Mouse (Mus musculus) forebrain, embryonic 14.5 days (tissue): ENCODE data around the gene Traf2. TPM values are rescaled to one million over a fixed set of nuclear protein-coding genes. Genes with fewer than 3 reads are reported as not detected.

Source experiments
- ATAC-seq: fragments of 200-750 bp; cut with Nextera tagmentation; 2 replicates; pipeline ENCODE4 v1.8.0; 2017; ENCODE audit warnings: mild to moderate bottlenecking, moderate library complexity
- DNase-seq: peaks from one replicate; pipeline ENCODE4 v3.0.0-alpha.2; 2015; ENCODE audit warnings: low spot score
- H3K27ac ChIP-seq: fragments of 300-500 bp; sonication (generic); 2 replicates; pipeline ENCODE4 v1.5.1; 2014; ENCODE audit warnings: low read depth, mild to moderate bottlenecking, control low read depth, low read length, moderate library complexity
- H3K27me3 ChIP-seq: fragments of 300-500 bp; sonication (generic); replicated peaks from 2 replicates; pipeline ENCODE4 v1.6.1; 2014; ENCODE audit warnings: low read length, control low read depth, mixed read lengths; ENCODE audit not compliant: control insufficient read depth, insufficient read depth
- H3K36me3 ChIP-seq: fragments of 300-500 bp; sonication (generic); 2 replicates; pipeline ENCODE4 v1.6.1; 2014; ENCODE audit warnings: low read length, control low read depth; ENCODE audit not compliant: control insufficient read depth, insufficient read depth
- H3K4me1 ChIP-seq: fragments of 300-500 bp; sonication (generic); 2 replicates; pipeline ENCODE4 v1.6.1; 2014; ENCODE audit warnings: antibody characterized with exemption, low read length, control low read depth; ENCODE audit not compliant: control insufficient read depth, insufficient read depth
- H3K4me2 ChIP-seq: fragments of 300-500 bp; sonication (generic); 2 replicates; pipeline ENCODE4 v1.6.1; 2014; ENCODE audit warnings: mild to moderate bottlenecking, control low read depth, low read length
- H3K4me3 ChIP-seq: fragments of 300-500 bp; sonication (generic); 2 replicates; pipeline ENCODE4 v1.5.1; 2014; ENCODE audit warnings: low read depth, low read length, control low read depth
- H3K9ac ChIP-seq: fragments of 300-500 bp; sonication (generic); 2 replicates; pipeline ENCODE4 v1.6.1; 2014; ENCODE audit warnings: mild to moderate bottlenecking, low read length, control low read depth, moderate library complexity
- H3K9me3 ChIP-seq: fragments of 300-500 bp; sonication (generic); replicated peaks from 2 replicates; pipeline ENCODE4 v1.6.1; 2016; ENCODE audit warnings: low read length, control low read depth, mixed read lengths; ENCODE audit not compliant: control insufficient read depth
- WGBS: fragments of 180-500 bp; shearing (Covaris S2); extraction: QIAGEN DNeasy Blood & Tissue Kit; methylation state at CpG from one replicate; pipeline ENCODE4 v1.1.7; 2014; 5-methylcytosine and 5-hydroxymethylcytosine counted together
- polyA plus RNA-seq: library from polyadenylated mRNA; unstranded; fragments of >200 nt; fragmentation: Nextera tagmentation; extraction: Ambion mirVana; gene quantifications from 2 replicates; pipeline ENCODE4 v1.2.1, GENCODE M21; 2014

Traf2 gene
- polyA plus RNA-seq, 1 experiment from 2014 or later, result 26.7 TPM

DNA sequence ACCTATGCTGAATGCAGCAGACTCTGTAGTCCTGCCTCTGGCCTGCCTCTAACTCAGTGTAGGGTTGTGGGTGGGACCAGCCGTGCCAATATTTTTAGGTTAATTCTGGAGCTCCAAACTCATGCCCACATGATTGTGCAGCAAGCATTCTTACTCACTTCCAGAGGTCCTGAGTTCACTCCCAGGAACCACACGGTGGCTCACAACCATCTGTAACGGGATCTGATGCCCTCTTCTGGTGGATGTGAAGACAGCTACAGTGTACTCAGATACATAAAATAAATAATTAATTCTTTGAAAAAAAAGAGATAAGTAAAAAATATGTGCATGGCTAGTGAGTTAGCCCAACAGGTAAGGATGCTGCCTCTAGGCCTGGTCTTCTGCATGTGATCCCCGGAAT is 50.3 kb downstream of the Traf2 start:
- H3K4me1 ChIP-seq, result peaks cover 3% of the 10 kb centered on the region
- no peaks in the 10 kb centered on the region for H3K9me3 ChIP-seq
- H3K36me3 ChIP-seq, result no peaks in the 10 kb centered on the region
- WGBS, result 40% methylated on average over 4 of the region's 4 CpGs
- ATAC-seq (no peak), DNase-seq (peak; percentile 57)
- H3K9ac ChIP-seq, result no peak overlapping the region
- H3K27ac ChIP-seq, result no peak overlapping the region
- H3K4me2 ChIP-seq, result no peak overlapping the region
- no peaks in the 10 kb centered on the region for H3K27me3 ChIP-seq
- no peak overlapping the region for H3K4me3 ChIP-seq

DNA sequence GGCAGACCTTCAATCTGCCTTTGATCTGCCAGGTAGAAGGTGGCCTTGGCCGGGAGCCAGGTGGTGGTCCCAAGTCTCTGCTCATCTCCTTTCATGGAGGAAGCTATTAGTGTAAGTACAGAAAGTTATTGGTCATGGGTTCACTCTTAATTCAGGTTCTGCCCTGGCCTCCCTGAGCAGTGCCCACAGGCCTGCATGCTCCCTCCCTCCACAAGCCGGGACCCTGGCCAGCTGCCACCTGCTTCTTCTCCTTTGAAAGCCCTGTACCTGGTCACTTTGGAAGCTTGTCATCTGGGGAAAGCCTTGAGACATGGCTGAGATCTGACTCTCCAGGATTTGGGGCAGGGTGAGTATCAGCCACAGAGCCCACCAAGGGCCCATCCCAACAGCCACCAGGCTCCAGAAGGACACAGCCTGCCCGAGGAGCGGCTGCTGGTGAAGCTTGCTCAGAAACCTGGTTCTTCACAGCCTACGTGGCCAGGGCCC is 53.2 kb downstream of the Traf2 start, which contains the start of gene Lcn12:
Lcn12 (minus strand) TSS at position 436 of the 486 bp plus-strand sequence.
- 84% methylated on average over 5 of the region's 5 CpGs for WGBS
- no peaks in the 10 kb centered on the region for H3K9me3 ChIP-seq
- no peaks in the 10 kb centered on the region for H3K27me3 ChIP-seq
- H3K4me1 ChIP-seq, result no peaks in the 10 kb centered on the region
- DNase-seq (no peak), ATAC-seq (no peak)
- H3K4me2 ChIP-seq, result no peak within 1 kb of the TSS
- H3K27ac ChIP-seq, result no peak within 1 kb of the TSS
- no peak within 1 kb of the TSS for H3K9ac ChIP-seq
- no peaks in the 10 kb centered on the region for H3K36me3 ChIP-seq
- no peak within 1 kb of the TSS for H3K4me3 ChIP-seq

DNA sequence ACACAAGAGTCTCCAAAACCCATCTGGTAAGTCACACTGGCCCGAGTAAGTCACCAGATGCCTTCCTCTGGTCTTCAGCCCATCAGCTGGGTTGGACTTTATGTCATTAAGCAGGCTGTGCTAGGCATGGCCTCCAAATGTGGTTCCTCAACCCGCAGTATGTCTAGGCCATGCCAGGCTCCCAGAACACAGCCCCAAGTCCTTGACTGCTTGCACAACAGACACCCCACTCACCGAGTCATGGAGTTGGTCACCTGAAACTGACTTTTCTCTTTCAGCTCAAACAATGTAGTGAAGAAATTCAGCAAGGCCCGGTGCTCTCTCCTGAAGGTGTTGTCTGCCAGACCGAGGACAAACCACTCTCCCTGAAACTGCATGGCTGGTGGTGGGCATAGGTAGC is 53.8 kb downstream of the Traf2 start:
- ATAC-seq (no peak), DNase-seq (no peak)
- Histone ChIP-seq H3K4me3 (no peak overlapping the region), H3K9me3 (no peaks in the 10 kb centered on the region), H3K27ac (no peak overlapping the region), H3K4me2 (no peak overlapping the region), H3K9ac (no peak overlapping the region), H3K36me3 (no peaks in the 10 kb centered on the region), H3K4me1 (no peaks in the 10 kb centered on the region), H3K27me3 (no peaks in the 10 kb centered on the region)
- WGBS, result 79% methylated on average over 5 of the region's 5 CpGs

DNA sequence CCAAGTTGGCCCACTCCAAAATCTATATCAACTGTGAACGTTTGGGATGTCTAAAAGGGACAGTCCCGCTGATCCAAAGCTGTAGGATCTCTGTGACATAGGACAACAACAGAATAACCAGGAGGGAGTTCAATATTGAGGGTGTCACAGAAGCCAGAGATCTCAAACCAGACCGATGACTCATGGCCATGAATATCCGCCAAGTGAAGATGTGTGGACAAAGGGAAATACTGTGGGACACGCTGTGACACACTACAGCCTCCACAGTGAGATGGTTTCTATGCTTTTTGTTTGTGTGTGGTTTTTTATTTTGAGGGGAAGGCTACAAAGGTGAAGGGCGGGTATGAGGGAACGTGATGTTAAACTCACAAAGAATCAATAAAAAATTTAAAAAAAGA is 58.1 kb downstream of the Traf2 start:
- 83% methylated on average over 7 of the region's 7 CpGs for WGBS
- ATAC-seq, result no peak
- H3K4me3 ChIP-seq, result no peak overlapping the region
- no peaks in the 10 kb centered on the region for H3K27me3 ChIP-seq
- no peaks in the 10 kb centered on the region for H3K4me1 ChIP-seq
- no peak overlapping the region for H3K9ac ChIP-seq
- H3K9me3 ChIP-seq, result no peaks in the 10 kb centered on the region
- no peak overlapping the region for H3K4me2 ChIP-seq
- H3K36me3 ChIP-seq, result no peaks in the 10 kb centered on the region
- H3K27ac ChIP-seq, result no peak overlapping the region
- DNase-seq, result no peak

DNA sequence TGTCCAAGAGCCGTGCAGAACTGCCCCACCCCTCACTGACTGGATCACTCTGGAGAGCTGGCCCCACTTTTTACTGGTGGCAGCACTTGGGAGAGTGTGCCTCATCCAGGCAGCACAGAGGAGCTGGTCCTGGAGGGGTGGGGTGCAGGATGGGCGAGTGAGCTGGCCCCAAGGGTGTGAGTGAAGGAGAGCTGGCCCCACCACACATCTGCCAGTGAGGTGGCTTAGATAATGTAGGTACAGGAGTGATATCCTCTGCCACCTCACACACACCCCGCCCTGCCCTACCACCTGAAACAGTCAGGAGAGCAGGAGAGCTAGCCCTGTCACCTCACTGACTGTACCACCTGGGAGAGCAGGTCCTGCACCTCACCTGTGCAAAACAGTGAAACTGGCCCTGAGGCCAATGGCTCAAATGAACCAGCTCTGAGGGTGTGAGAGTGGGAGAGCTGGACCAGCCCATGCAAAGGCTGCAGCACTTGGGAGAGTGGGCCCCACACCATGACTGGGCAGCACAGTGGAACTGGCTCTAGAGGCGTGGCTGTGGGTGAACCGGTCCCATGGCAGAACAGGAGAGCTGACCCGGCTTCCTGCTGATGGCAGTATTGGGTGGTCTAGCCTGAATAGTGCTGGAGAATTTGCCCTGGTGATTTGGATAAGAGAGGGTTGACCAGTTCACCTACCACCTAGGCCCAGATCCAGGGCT is 58.6 kb downstream of the Traf2 start:
- Histone ChIP-seq H3K9me3 (no peaks in the 10 kb centered on the region), H3K4me1 (no peaks in the 10 kb centered on the region), H3K9ac (no peak overlapping the region), H3K27ac (no peak overlapping the region), H3K4me2 (no peak overlapping the region), H3K4me3 (no peak overlapping the region), H3K36me3 (no peaks in the 10 kb centered on the region), H3K27me3 (no peaks in the 10 kb centered on the region)
- no peak for ATAC-seq
- no peak for DNase-seq
- WGBS, result 77% methylated on average over 6 of the region's 6 CpGs

DNA sequence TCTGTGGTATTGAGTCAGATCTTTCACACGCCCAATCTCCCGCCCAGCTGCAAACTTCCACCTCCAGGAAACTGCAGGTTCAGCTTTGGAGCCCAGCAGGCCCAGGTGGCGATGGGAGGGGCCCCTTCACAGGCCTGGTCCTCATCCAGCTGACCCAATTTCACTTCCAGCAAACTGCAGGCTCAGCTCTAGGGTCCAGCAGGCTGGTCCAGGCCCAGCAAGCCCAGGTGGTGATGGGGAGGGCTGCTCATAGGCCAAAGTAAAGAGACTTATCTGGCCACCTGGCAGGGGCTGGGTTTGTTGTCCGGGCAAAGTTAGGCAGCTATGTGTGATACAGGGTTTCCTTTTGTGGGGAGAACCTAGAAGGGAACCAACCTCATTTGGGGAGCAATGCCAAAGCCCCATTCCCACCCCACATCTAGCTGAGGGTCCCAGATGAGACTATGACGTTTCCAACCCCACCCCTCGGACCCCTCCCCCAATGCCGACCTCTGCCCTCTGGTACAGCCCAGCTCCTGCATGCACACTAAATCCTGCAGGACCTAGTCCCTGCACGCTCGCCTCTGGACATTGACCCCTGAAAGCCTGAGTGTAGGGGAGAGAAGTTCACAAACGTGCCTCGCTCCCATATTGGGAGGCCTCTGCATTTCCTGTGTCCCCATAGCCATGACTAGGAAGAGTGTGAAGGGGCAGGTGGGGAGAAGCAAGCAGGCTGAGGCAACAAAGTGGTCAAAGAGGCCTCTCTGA is 61.7 kb downstream of the Traf2 start:
- 70% methylated on average over 11 of the region's 11 CpGs for WGBS
- ATAC-seq, result no peak
- no peak overlapping the region for H3K4me3 ChIP-seq
- no peaks in the 10 kb centered on the region for H3K27me3 ChIP-seq
- no peak for DNase-seq
- no peak overlapping the region for H3K9ac ChIP-seq
- no peak overlapping the region for H3K27ac ChIP-seq
- no peaks in the 10 kb centered on the region for H3K9me3 ChIP-seq
- H3K4me2 ChIP-seq, result no peak overlapping the region
- H3K36me3 ChIP-seq, result no peaks in the 10 kb centered on the region
- no peaks in the 10 kb centered on the region for H3K4me1 ChIP-seq

DNA sequence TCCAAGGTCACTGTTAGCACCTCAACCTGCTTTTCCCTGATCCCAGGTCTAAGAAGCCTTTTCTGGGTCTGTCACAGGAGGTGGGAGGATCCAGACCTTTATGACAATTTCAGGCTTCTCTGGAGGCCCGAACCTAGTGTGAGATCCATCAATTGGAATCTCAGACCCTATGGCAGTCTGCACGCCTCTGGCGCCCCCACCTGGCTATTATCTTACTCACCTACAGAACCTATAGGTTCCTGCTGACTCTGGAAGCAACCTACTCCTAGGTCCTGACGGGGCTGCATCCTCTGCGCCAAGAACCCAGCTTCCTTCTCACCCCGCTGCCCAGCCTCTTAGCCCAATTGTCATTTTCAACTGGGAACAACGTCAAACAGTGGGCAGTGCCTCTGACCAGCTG is 63.8 kb downstream of the Traf2 start:
- Histone ChIP-seq H3K27ac (no peak overlapping the region), H3K4me2 (no peak overlapping the region), H3K4me3 (no peak overlapping the region), H3K9me3 (no peaks in the 10 kb centered on the region), H3K27me3 (no peaks in the 10 kb centered on the region), H3K4me1 (no peaks in the 10 kb centered on the region), H3K9ac (no peak overlapping the region), H3K36me3 (no peaks in the 10 kb centered on the region)
- 21% methylated on average over 7 of the region's 7 CpGs for WGBS
- peak; percentile 48 for DNase-seq
- ATAC-seq, result no peak

DNA sequence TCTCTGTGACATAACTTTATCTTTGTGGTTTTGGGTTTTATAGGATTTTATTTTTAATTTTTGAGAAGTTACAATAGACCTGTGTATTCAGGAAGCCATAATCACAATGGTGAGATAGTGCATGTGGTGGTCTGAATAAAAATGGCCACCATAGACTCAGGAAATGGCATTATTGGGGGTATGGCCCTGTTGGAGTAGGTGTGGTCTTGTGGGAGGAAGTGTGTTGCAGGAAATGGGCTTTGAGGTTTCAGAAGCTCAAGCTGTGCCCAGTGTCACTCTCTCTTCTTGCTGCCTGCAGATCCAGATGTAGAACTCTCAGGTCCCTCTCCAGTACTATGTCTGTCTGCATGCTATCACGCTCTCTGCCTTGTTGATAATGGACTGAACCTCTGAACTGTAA is 66.2 kb downstream of the Traf2 start:
- no peak for DNase-seq
- no peak overlapping the region for H3K4me3 ChIP-seq
- H3K4me1 ChIP-seq, result no peaks in the 10 kb centered on the region
- no peaks in the 10 kb centered on the region for H3K27me3 ChIP-seq
- WGBS, result 81% methylated on average over 1 of the region's 1 CpGs
- no peaks in the 10 kb centered on the region for H3K9me3 ChIP-seq
- no peaks in the 10 kb centered on the region for H3K36me3 ChIP-seq
- H3K4me2 ChIP-seq, result no peak overlapping the region
- no peak overlapping the region for H3K27ac ChIP-seq
- no peak for ATAC-seq
- H3K9ac ChIP-seq, result no peak overlapping the region
